Mouse (Mus musculus) G1E (cell line): ENCODE results near the gene Spg7. TPM values are rescaled to one million over a fixed set of nuclear protein-coding genes. Genes with fewer than 3 reads are reported as not detected.

Source experiments
- ATAC-seq: 2 replicates; pipeline ENCODE4 v1.8.0; 2016; ENCODE audit warnings: mild to moderate bottlenecking; ENCODE audit not compliant: insufficient number of reproducible peaks, poor library complexity, low FRiP score, severe bottlenecking; ENCODE audit errors: extremely low read depth
- DNase-seq: peaks from one replicate; pipeline ENCODE4 v3.0.0; 2012; ENCODE audit warnings: low spot score
- H3K27me3 ChIP-seq: 2 replicates; pipeline ENCODE4 v1.6.1; 2012; ENCODE audit warnings: mild to moderate bottlenecking, low read length, inconsistent platforms; ENCODE audit not compliant: insufficient read depth
- H3K36me3 ChIP-seq: replicated peaks from 2 replicates; pipeline ENCODE3; 2012; ENCODE audit warnings: mild to moderate bottlenecking, inconsistent platforms
- H3K4me1 ChIP-seq: 2 replicates; pipeline ENCODE4 v1.6.1; 2012; ENCODE audit warnings: low read depth, low read length, inconsistent platforms, mixed read lengths; ENCODE audit not compliant: insufficient read depth
- H3K4me3 ChIP-seq: 2 replicates; pipeline ENCODE4 v1.5.1; 2012; ENCODE audit warnings: low read depth, mild to moderate bottlenecking, inconsistent platforms, low read length, moderate library complexity, mixed read lengths
- H3K9me3 ChIP-seq: replicated peaks from 2 replicates; pipeline ENCODE4 v1.6.1; 2012; ENCODE audit warnings: inconsistent platforms
- CTCF ChIP-seq: IDR thresholded peaks from 2 replicates; pipeline ENCODE4 v1.5.1; 2012; ENCODE audit warnings: low read depth, low read length, inconsistent platforms, mixed read lengths
- GATA1 ChIP-seq: IDR thresholded peaks from 2 replicates; pipeline ENCODE4 v1.6.1; 2012; ENCODE audit warnings: borderline replicate concordance, low read length, inconsistent platforms, mixed read lengths
- GATA2 ChIP-seq: IDR thresholded peaks from 2 replicates; pipeline ENCODE4 v1.6.1; 2012; ENCODE audit warnings: low read depth, low read length, inconsistent platforms, borderline replicate concordance
- POLR2AphosphoS5 ChIP-seq: IDR thresholded peaks from 2 replicates; pipeline ENCODE4 v1.6.1; 2012; ENCODE audit warnings: low read depth, low read length, inconsistent platforms; ENCODE audit not compliant: insufficient replicate concordance
- TAL1 ChIP-seq: conservative IDR thresholded peaks from 2 replicates; pipeline ENCODE4 v1.6.1; 2012; ENCODE audit warnings: low read depth, low read length, inconsistent platforms, mixed read lengths
- polyA plus RNA-seq: library from polyadenylated mRNA; stranded (reverse); fragments of >175 nt; gene quantifications from 2 replicates; pipeline ENCODE4 v1.2.3, GENCODE M21; 2012
- total RNA-seq, 2 experiments: library from RNA; stranded (forward) in 1 of 2; stranded (reverse) in 1 of 2; fragments of 200-1000 nt in 1 of 2; fragments of >200 nt in 1 of 2; fragmentation: Nextera tagmentation in 1 of 2; gene quantifications; 2 replicates each; pipeline ENCODE4 v1.2.3; 2014 to 2017

Gene Spg7
- total and polyA plus RNA-seq, 3 experiments, result 11.7 to 40.2 (median 20.9) TPM

DNA sequence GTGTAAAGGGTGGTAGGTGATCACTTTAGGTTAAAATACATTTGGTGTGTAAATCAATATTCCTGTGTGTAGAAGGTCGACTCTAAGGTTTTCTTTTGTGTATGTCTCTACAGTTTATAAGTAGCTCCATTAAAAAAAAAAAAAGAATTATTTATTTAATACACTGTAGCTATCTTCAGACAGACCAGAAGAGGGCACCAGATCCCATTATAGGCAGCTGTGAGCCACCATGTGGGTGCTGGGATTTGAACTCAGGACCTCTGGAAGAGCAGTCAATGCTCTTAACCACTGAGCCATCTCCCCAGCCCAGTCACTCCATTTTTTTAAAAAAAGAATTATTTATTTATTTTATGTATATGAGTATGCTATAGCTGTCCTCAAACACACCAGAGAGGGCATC lies 45.3 kb downstream of the Spg7 start:
- no peak for TF ChIP-seq TAL1
- no peak for TF ChIP-seq GATA2
- TF ChIP-seq POLR2AphosphoS5, result no peak
- no peak for TF ChIP-seq GATA1
- TF ChIP-seq CTCF, result no peak
- Histone ChIP-seq H3K4me1 (peaks cover 39% of the 10 kb centered on the region), H3K36me3 (peaks cover 27% of the 10 kb centered on the region), H3K9me3 (no peaks in the 10 kb centered on the region), H3K27me3 (no peaks in the 10 kb centered on the region), H3K4me3 (no peak overlapping the region)
- DNase-seq (no peak), ATAC-seq (no peak)

GRCm38 (mm10) chr8:123108953-123109352 lies 46.2 kb downstream of the Spg7 start:
- no peaks in the 10 kb centered on the region for H3K9me3 ChIP-seq
- DNase-seq (no peak), ATAC-seq (no peak)
- TF ChIP-seq GATA1 (no peak), TAL1 (no peak), POLR2AphosphoS5 (no peak), GATA2 (no peak), CTCF (no peak)
- H3K27me3 ChIP-seq, result no peaks in the 10 kb centered on the region
- H3K4me1 ChIP-seq, result peaks cover 46% of the 10 kb centered on the region
- peaks cover 17% of the 10 kb centered on the region for H3K36me3 ChIP-seq
- no peak overlapping the region for H3K4me3 ChIP-seq

DNA sequence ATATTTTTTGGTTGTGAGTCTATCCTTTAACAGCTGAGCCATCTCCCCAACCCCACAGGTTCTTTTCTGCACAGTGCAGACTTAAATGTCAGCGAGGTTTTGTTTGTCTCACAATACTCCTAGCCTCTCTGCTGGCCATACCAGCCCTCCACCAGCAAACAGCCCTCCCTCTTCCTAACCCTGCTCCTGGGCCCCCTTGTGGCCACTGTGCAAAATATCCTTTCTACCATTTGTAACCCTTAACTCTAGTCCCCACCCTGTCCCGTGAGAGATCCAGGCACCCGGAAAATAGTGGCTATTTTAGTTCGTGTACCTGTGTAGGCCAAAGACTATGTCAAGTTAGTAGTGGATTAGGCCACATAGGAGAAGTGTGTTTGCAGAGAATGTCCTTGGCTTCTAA lies 47.9 kb downstream of the Spg7 start:
- ATAC-seq (0 out of 2 replicates have a peak, but pooled peaks have one; percentile 11), DNase-seq (peak; percentile 66)
- peaks cover 47% of the 10 kb centered on the region for H3K4me1 ChIP-seq

DNA sequence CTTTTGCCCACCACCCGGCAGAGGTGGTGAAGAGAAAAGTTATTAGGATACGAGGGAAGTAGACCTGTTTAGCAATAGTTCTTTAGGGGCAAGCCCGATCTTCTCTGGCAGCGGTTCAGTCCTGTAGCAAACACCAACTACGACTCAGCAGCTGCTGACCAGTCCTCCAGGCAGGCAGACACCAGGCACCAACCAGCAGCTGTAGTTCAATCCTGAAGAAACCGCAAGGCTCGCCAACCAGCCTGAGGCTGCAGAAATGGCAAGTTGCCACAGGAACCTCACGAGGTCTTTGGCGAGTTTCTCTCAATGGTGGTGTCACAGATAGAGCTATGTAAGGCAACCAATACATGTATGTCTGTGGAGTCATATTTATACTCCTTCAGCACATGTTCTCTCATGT lies 50.1 kb downstream of the Spg7 start:
- Histone ChIP-seq H3K4me3 (peak overlapping the region; percentile 3; the same call in 1 of the 2 replicates), H3K36me3 (no peaks in the 10 kb centered on the region), H3K4me1 (peaks cover 70% of the 10 kb centered on the region), H3K27me3 (peaks cover 5% of the 10 kb centered on the region; the same call in 1 of the 2 replicates), H3K9me3 (no peaks in the 10 kb centered on the region)
- no peak for DNase-seq
- TF ChIP-seq TAL1 (no peak), POLR2AphosphoS5 (no peak), GATA2 (no peak), CTCF (no peak), GATA1 (no peak)
- no peak for ATAC-seq

More for the DNA sequence above, 47.9 kb downstream of the Spg7 start:
- H3K36me3 ChIP-seq, result peaks cover under 1% of the 10 kb centered on the region
- peak; percentile 60 for TF ChIP-seq CTCF
- TF ChIP-seq TAL1, result no peak
- H3K9me3 ChIP-seq, result no peaks in the 10 kb centered on the region
- H3K27me3 ChIP-seq, result no peaks in the 10 kb centered on the region
- no peak overlapping the region for H3K4me3 ChIP-seq

- ATAC-seq, result peak; percentile 5; the same call in 1 of the 2 replicates
- peak overlapping the region; percentile 55; the same call in 1 of the 2 replicates for H3K4me3 ChIP-seq
- peaks cover 7% of the 10 kb centered on the region for H3K27me3 ChIP-seq
- peak; percentile 33 for DNase-seq
- H3K36me3 ChIP-seq, result peaks cover 2% of the 10 kb centered on the region
- H3K9me3 ChIP-seq, result no peaks in the 10 kb centered on the region
- TF ChIP-seq GATA2 (no peak), GATA1 (no peak), CTCF (no peak), TAL1 (no peak), POLR2AphosphoS5 (no peak)
- H3K4me1 ChIP-seq, result peaks cover 81% of the 10 kb centered on the region
Measured at GRCm38 (mm10) chr8:123113908-123114469, 51.2 kb downstream of the Spg7 start.

GRCm38 (mm10) chr8:123114644-123115043 lies 51.9 kb downstream of the Spg7 start:
- Histone ChIP-seq H3K27me3 (peaks cover 8% of the 10 kb centered on the region), H3K4me1 (peaks cover 87% of the 10 kb centered on the region), H3K4me3 (peak overlapping the region; percentile 42; the same call in 1 of the 2 replicates), H3K36me3 (peaks cover 9% of the 10 kb centered on the region), H3K9me3 (no peaks in the 10 kb centered on the region)
- TF ChIP-seq POLR2AphosphoS5 (no peak), GATA1 (no peak), CTCF (no peak), TAL1 (no peak; the same call in 1 of the 2 replicates), GATA2 (no peak)
- DNase-seq (no peak), ATAC-seq (0 out of 2 replicates have a peak, but pooled peaks have one; percentile 11)
